Mouse (Mus musculus) lung, postnatal 0 days (tissue): Measurements from ENCODE around the gene Adgrl3. TPM values are rescaled to one million over a fixed set of nuclear protein-coding genes. Genes with fewer than 3 reads are reported as not detected.

Source experiments
- ATAC-seq: fragments of 200-750 bp; cut with Nextera tagmentation; 2 replicates; pipeline ENCODE4 v1.8.0; 2017; ENCODE audit warnings: moderate library complexity
- DNase-seq: peaks from one replicate; pipeline ENCODE4 v3.0.0-alpha.2; 2016; ENCODE audit warnings: low spot score
- H3K27ac ChIP-seq: fragments of 300-500 bp; sonication (generic); 2 replicates; pipeline ENCODE4 v1.5.1; 2014; ENCODE audit warnings: antibody characterized with exemption, mild to moderate bottlenecking, low read length, mixed read lengths
- H3K27me3 ChIP-seq: fragments of 300-500 bp; sonication (generic); replicated peaks from 2 replicates; pipeline ENCODE4 v1.6.1; 2014; ENCODE audit warnings: low read length, mixed read lengths; ENCODE audit not compliant: insufficient read depth
- H3K36me3 ChIP-seq: fragments of 300-500 bp; sonication (generic); 2 replicates; pipeline ENCODE4 v1.6.1; 2014; ENCODE audit warnings: low read length, mixed read lengths; ENCODE audit not compliant: insufficient read depth
- H3K4me1 ChIP-seq: fragments of 300-500 bp; sonication (generic); 2 replicates; pipeline ENCODE4 v1.6.1; 2014; ENCODE audit warnings: antibody characterized with exemption, low read depth, low read length, mixed read lengths; ENCODE audit not compliant: insufficient read depth
- H3K4me2 ChIP-seq: fragments of 300-500 bp; sonication (generic); replicated peaks from 2 replicates; pipeline ENCODE4 v1.6.1; 2014; ENCODE audit warnings: low read depth, mild to moderate bottlenecking, low read length, moderate library complexity, mixed read lengths
- H3K4me3 ChIP-seq: fragments of 300-500 bp; sonication (generic); 2 replicates; pipeline ENCODE4 v1.5.1; 2014; ENCODE audit warnings: low read depth, low read length
- H3K9ac ChIP-seq: fragments of 300-500 bp; sonication (generic); replicated peaks from 2 replicates; pipeline ENCODE4 v1.6.1; 2014; ENCODE audit warnings: low read depth, mild to moderate bottlenecking
- H3K9me3 ChIP-seq: fragments of 300-500 bp; sonication (generic); 2 replicates; pipeline ENCODE4 v1.6.1; 2016; ENCODE audit warnings: low read length, mixed read lengths
- CTCF ChIP-seq: IDR thresholded peaks from 2 replicates; pipeline ENCODE4 v1.5.1; 2016; ENCODE audit warnings: antibody characterized with exemption, mild to moderate bottlenecking
- EP300 ChIP-seq: IDR thresholded peaks from 2 replicates; pipeline ENCODE4 v1.6.1; 2016; ENCODE audit warnings: antibody characterized with exemption, mild to moderate bottlenecking, control low read depth
- WGBS: fragments of 180-500 bp; shearing (Covaris S2); extraction: QIAGEN DNeasy Blood & Tissue Kit; methylation state at CpG from one replicate; pipeline ENCODE4 v1.1.7; 2014; 5-methylcytosine and 5-hydroxymethylcytosine counted together
- polyA plus RNA-seq: library from polyadenylated mRNA; unstranded; fragments of >200 nt; fragmentation: Nextera tagmentation; extraction: Ambion mirVana; gene quantifications from 2 replicates; pipeline ENCODE4 v1.2.1, GENCODE M21; 2015

Gene Adgrl3
- polyA plus RNA-seq, 1 experiment from 2014 or later: 13.5 TPM

- no peaks in the 10 kb centered on the region for H3K4me1 ChIP-seq
- H3K4me3 ChIP-seq: no peak overlapping the region
- no peak overlapping the region for H3K9ac ChIP-seq
- ATAC-seq (no peak), DNase-seq (no peak)
- H3K4me2 ChIP-seq: no peak overlapping the region
- TF ChIP-seq CTCF (no peak), EP300 (no peak)
- H3K27ac ChIP-seq: no peak overlapping the region
- H3K36me3 ChIP-seq: no peaks in the 10 kb centered on the region
- H3K27me3 ChIP-seq: no peaks in the 10 kb centered on the region
- no peaks in the 10 kb centered on the region for H3K9me3 ChIP-seq
Observed at GRCm38 (mm10) chr5:81200354-81200753, 180.4 kb downstream of the Adgrl3 start.

- DNase-seq (no peak), ATAC-seq (no peak)
- WGBS: 83% methylated on average over 4 of the region's 4 CpGs
- Histone ChIP-seq H3K4me1 (no peaks in the 10 kb centered on the region), H3K27ac (no peak overlapping the region), H3K4me3 (no peak overlapping the region), H3K27me3 (no peaks in the 10 kb centered on the region), H3K4me2 (no peak overlapping the region), H3K9ac (no peak overlapping the region), H3K36me3 (no peaks in the 10 kb centered on the region), H3K9me3 (no peaks in the 10 kb centered on the region)
- TF ChIP-seq CTCF (no peak), EP300 (no peak)
Observed at GRCm38 (mm10) chr5:81201885-81202284, 181.9 kb downstream of the Adgrl3 start.

GRCm38 (mm10) chr5:81218500-81219057 is 198.6 kb downstream of the Adgrl3 start:
- Histone ChIP-seq H3K9me3 (no peaks in the 10 kb centered on the region), H3K9ac (no peak overlapping the region), H3K4me2 (no peak overlapping the region), H3K27ac (no peak overlapping the region), H3K36me3 (no peaks in the 10 kb centered on the region), H3K4me1 (no peaks in the 10 kb centered on the region), H3K27me3 (no peaks in the 10 kb centered on the region), H3K4me3 (no peak overlapping the region)
- DNase-seq (no peak), ATAC-seq (no peak)
- WGBS: 66% methylated on average over 2 of the region's 2 CpGs
- no peak for TF ChIP-seq CTCF
- TF ChIP-seq EP300: no peak

GRCm38 (mm10) chr5:81224465-81224864 is 204.5 kb downstream of the Adgrl3 start:
- Histone ChIP-seq H3K9ac (no peak overlapping the region), H3K27me3 (no peaks in the 10 kb centered on the region), H3K27ac (no peak overlapping the region), H3K9me3 (no peaks in the 10 kb centered on the region), H3K4me1 (no peaks in the 10 kb centered on the region), H3K4me3 (no peak overlapping the region), H3K36me3 (no peaks in the 10 kb centered on the region), H3K4me2 (no peak overlapping the region)
- TF ChIP-seq CTCF: no peak
- TF ChIP-seq EP300: no peak
- DNase-seq (no peak), ATAC-seq (no peak)
- WGBS: 89% methylated on average over 6 of the region's 6 CpGs

DNA sequence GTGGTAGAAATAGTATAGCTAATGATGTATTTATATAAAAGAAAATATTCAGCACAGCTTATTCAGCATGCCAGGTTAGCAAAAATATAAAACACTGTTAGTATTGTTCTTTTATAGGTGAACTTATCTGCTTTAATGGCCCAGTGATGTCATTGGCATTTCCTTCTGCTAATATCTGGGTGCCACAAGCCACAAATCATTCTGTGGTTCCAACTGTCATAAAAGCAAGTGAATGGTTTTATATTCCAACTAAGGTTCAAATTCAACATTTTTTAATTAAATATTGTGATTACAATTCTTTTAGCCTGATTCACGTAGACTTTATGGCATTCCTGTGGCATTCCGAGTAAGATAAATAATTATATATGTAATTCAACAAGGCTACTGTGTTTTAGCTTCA is 205.5 kb downstream of the Adgrl3 start:
- Histone ChIP-seq H3K9me3 (no peaks in the 10 kb centered on the region), H3K27ac (no peak overlapping the region), H3K36me3 (no peaks in the 10 kb centered on the region), H3K4me3 (no peak overlapping the region), H3K27me3 (no peaks in the 10 kb centered on the region), H3K9ac (no peak overlapping the region), H3K4me1 (no peaks in the 10 kb centered on the region), H3K4me2 (no peak overlapping the region)
- DNase-seq: no peak
- no peak for ATAC-seq
- WGBS: 87% methylated on average over 2 of the region's 2 CpGs
- TF ChIP-seq CTCF (no peak), EP300 (no peak)

GRCm38 (mm10) chr5:81227256-81227655 is 207.3 kb downstream of the Adgrl3 start:
- Histone ChIP-seq H3K9me3 (no peaks in the 10 kb centered on the region), H3K27me3 (no peaks in the 10 kb centered on the region), H3K4me2 (no peak overlapping the region), H3K9ac (no peak overlapping the region), H3K27ac (no peak overlapping the region), H3K4me3 (no peak overlapping the region), H3K4me1 (no peaks in the 10 kb centered on the region), H3K36me3 (no peaks in the 10 kb centered on the region)
- ATAC-seq: no peak
- TF ChIP-seq EP300: no peak
- no peak for TF ChIP-seq CTCF
- peak; percentile 23 for DNase-seq

DNA sequence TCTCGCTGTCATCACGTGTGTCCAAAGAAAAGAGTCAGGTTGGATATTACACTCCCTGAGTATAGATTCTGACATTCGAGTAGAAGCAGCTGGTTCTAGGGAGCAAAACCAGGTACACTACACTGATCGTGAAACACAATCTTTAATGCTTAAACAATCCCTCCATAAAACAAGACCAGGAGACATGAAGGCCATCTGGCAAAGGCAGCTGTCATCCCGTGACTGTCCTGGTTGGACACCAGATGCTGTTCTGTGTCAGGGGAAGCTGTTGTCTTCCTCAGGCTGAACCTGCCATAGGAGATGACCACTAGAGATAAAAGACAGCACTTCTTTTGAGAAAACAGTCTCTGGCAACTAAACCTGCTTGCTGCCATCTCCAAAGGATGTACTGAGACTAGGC is 228.8 kb downstream of the Adgrl3 start:
- no peak overlapping the region for H3K9ac ChIP-seq
- H3K36me3 ChIP-seq: no peaks in the 10 kb centered on the region
- no peak overlapping the region for H3K27ac ChIP-seq
- ATAC-seq (no peak), DNase-seq (no peak)
- TF ChIP-seq CTCF (no peak), EP300 (no peak)
- 61% methylated on average over 5 of the region's 5 CpGs for WGBS
- H3K4me3 ChIP-seq: no peak overlapping the region
- no peaks in the 10 kb centered on the region for H3K27me3 ChIP-seq
- H3K4me1 ChIP-seq: no peaks in the 10 kb centered on the region
- no peaks in the 10 kb centered on the region for H3K9me3 ChIP-seq
- H3K4me2 ChIP-seq: no peak overlapping the region
